Mouse (Mus musculus) midbrain, embryonic 13.5 days (tissue): ENCODE measurements at regions not wholly inside any gene's neighbourhood (a gene's known extent, or its start where the extent isn't known, plus 50 kb on each side); places are given as distances from the start of the nearest gene placed in this dataset.
"Not testable (repeated sequence)": the region's sequence is repeated elsewhere in the genome, so short reads cannot be mapped to it uniquely, and the experiment has no call there.

ENCODE experiments used
- ATAC-seq: fragments of 200-750 bp; cut with Nextera tagmentation; 2 replicates; pipeline ENCODE4 v1.8.0; 2017; ENCODE audit warnings: mild to moderate bottlenecking, moderate TSS enrichment, moderate library complexity
- H3K27ac ChIP-seq: fragments of 300-500 bp; sonication (generic); 2 replicates; pipeline ENCODE4 v1.5.1; 2015; ENCODE audit warnings: inconsistent platforms, mild to moderate bottlenecking, moderate library complexity
- H3K27me3 ChIP-seq: fragments of 300-500 bp; sonication (generic); 2 replicates; pipeline ENCODE4 v1.6.1; 2015; ENCODE audit warnings: mild to moderate bottlenecking, inconsistent platforms
- H3K36me3 ChIP-seq: fragments of 300-500 bp; sonication (generic); 2 replicates; pipeline ENCODE4 v1.6.1; 2015; ENCODE audit warnings: mild to moderate bottlenecking, inconsistent platforms
- H3K4me1 ChIP-seq: fragments of 300-500 bp; sonication (generic); replicated peaks from 2 replicates; pipeline ENCODE4 v1.6.1; 2015; ENCODE audit warnings: inconsistent platforms
- H3K4me2 ChIP-seq: fragments of 300-500 bp; sonication (generic); replicated peaks from 2 replicates; pipeline ENCODE4 v1.6.1; 2015; ENCODE audit warnings: moderate library complexity, mild to moderate bottlenecking, inconsistent platforms
- H3K4me3 ChIP-seq: fragments of 300-500 bp; sonication (generic); replicated peaks from 2 replicates; pipeline ENCODE4 v1.5.1; 2015; ENCODE audit warnings: mild to moderate bottlenecking, inconsistent platforms
- H3K9ac ChIP-seq: fragments of 300-500 bp; sonication (generic); replicated peaks from 2 replicates; pipeline ENCODE4 v1.6.1; 2015; ENCODE audit warnings: mild to moderate bottlenecking, inconsistent platforms
- H3K9me3 ChIP-seq: fragments of 300-500 bp; sonication (generic); 2 replicates; pipeline ENCODE4 v1.6.1; 2016; ENCODE audit warnings: mild to moderate bottlenecking, inconsistent platforms
- WGBS: fragments of 180-500 bp; shearing (Covaris S2); methylation state at CpG from one replicate; pipeline ENCODE4 v1.1.7; 2015; 5-methylcytosine and 5-hydroxymethylcytosine counted together

DNA sequence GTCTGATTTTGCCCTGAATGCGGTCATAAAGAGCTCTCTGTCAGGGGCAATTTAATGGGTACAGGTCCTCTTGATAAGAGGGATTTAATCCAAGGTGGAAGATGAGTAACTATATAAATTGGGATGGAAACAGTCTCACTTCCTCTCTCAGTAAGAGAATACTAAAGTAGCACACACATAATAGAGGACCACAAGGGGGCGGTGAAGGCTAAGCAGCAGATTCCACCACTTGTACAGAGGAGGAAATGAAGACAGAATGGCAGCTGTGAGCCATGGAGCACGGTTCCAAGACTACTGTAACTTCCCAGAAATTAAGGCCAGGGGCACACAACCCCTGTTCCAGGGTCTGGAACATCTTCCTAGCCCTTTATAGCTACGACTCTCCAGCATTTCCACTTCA, 262.6 kb upstream of the Ywhaq start:
- H3K36me3 ChIP-seq, H3K4me3 ChIP-seq, H3K4me2 ChIP-seq, ATAC-seq, H3K27ac ChIP-seq, H3K9me3 ChIP-seq, H3K27me3 ChIP-seq, H3K4me1 ChIP-seq, H3K9ac ChIP-seq: not testable (repeated sequence)
- 53% methylated on average over 3 of the region's 4 CpGs for WGBS

DNA sequence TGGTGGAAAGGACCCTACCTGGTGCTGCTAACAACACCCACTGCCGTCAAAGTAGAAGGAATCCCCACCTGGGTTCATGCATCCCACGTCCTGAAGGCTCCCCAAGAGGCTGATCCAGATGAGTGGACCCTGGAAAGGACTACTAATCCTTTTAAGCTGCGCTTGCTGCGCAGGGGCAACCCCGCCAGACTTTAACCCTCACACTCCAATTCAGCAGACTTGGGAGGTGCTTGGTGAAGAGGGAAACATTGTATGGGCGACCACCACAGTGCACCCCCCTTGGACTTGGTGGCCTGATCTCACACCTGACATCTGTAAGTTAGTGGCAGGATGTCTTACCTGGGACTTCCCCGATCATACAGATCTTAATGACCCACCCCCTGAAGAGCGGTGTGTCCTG, 231.9 kb upstream of the Ywhaq start:
- not testable (repeated sequence) for H3K27me3 ChIP-seq, ATAC-seq, H3K27ac ChIP-seq, H3K9ac ChIP-seq, H3K36me3 ChIP-seq, H3K4me2 ChIP-seq, H3K4me3 ChIP-seq, H3K4me1 ChIP-seq
- H3K9me3 ChIP-seq = peaks cover 61% of the 10 kb centered on the region
- 86% methylated on average over 8 of the region's 8 CpGs for WGBS

DNA sequence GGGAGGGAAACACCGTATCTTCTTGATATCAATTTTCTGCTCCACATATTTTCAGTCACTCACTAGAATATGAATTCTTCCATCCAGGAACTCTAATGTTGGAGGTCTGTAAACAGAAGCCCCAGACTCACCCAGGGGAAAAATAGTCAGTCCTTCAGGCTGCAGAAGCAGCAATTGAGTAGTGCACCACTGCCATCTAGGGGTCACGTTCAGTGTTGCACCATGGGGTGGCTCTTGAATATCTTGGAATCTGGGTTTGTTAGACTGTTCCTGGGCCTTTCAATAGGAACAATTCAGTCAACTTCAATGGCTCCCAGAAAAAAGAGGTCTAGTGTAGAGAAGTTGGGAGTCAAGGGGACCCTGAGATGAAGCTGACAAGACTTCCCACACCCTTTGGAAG, 196.3 kb upstream of the Ywhaq start:
- H3K4me1 ChIP-seq, H3K4me2 ChIP-seq, H3K27ac ChIP-seq, H3K9ac ChIP-seq, H3K4me3 ChIP-seq, H3K27me3 ChIP-seq, H3K9me3 ChIP-seq, H3K36me3 ChIP-seq, ATAC-seq: not testable (repeated sequence)
- WGBS = 23% methylated on average over 2 of the region's 2 CpGs

GRCm38 (mm10) chr12:21568415-21569040, 151.1 kb upstream of the Ywhaq start:
- H3K4me1 ChIP-seq = no peaks in the 10 kb centered on the region
- no peaks in the 10 kb centered on the region for H3K27me3 ChIP-seq
- H3K4me2 ChIP-seq = no peak overlapping the region
- ATAC-seq = no peak
- H3K27ac ChIP-seq = no peak overlapping the region
- WGBS = 81% methylated on average over 7 of the region's 7 CpGs
- no peaks in the 10 kb centered on the region for H3K36me3 ChIP-seq
- H3K9ac ChIP-seq = no peak overlapping the region
- peaks cover 9% of the 10 kb centered on the region for H3K9me3 ChIP-seq
- H3K4me3 ChIP-seq = no peak overlapping the region

- not testable (repeated sequence) for H3K27me3 ChIP-seq, H3K27ac ChIP-seq, ATAC-seq, H3K36me3 ChIP-seq, H3K4me2 ChIP-seq, H3K9me3 ChIP-seq, H3K4me3 ChIP-seq, H3K9ac ChIP-seq, H3K4me1 ChIP-seq
- WGBS = 59% methylated on average over 2 of the region's 2 CpGs
Measured at GRCm38 (mm10) chr12:21543962-21544361, 126.5 kb upstream of the Ywhaq start.

DNA sequence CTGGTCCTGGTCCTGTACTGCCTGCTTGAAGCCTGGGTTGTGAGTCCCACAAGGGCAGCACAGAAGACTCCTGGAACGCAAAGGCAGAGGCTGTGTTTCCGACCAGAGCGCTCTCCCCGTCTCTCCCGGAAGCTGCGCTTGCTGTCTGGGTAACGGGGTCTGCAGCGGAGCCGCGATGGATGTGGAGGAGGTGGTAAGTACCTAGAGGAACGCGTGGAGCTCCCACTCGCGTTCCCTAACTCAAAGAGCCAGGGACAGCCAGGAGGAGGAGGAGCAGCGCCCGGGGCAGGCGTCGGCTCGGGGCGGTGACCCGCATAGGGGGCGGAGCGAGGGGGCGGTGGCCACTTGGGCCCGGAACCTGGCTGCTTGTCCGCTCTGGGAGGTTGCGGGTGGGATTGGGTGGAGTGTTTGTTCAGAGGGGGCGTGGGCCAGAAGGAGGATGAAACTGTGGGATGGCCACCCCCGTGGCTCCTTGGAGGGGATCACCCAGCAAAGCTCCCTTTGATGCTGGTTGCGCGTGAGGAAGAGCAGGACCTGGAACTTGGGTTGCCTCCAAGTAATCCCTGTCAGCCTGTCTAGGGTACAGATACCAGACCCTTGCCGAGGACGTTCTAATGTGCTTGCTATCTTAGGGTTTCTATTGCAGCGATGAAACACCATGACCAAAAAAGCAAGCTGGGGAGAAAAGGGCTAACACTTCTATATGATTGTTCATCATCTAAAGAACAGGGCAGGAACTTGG, 125.9 kb upstream of the Ywhaq start:
- H3K9ac ChIP-seq = peak overlapping the region; percentile 63
- H3K36me3 ChIP-seq, H3K4me1 ChIP-seq, H3K27ac ChIP-seq, H3K9me3 ChIP-seq, H3K27me3 ChIP-seq: not testable (repeated sequence)
- peak overlapping the region; percentile 55 for H3K4me3 ChIP-seq
- peak overlapping the region; percentile 65 for H3K4me2 ChIP-seq
- 6% methylated on average over 32 of the region's 34 CpGs for whole genome bisulfite sequencing
- peak; percentile 78 for ATAC-seq

DNA sequence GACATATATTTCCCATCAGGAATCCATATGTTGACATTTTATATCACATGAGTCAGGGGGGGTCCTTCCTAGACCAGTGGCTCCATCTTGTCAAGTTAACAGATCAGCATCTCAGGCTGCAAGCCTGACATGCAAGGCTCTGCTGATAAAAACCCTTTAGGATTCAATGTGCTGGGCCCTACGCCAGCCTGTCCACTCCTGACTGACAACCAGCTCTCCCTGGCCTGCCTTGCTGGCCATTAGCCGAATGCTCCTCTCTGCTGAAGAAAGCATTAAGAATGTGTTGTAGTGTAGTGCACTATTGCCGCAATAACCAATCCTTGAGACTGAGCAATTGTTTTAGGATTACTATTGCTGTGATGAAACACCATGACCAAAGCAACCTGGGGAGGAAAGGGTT, 114.3 kb upstream of the Ywhaq start:
- Histone ChIP-seq H3K27ac (no peak overlapping the region), H3K4me2 (no peak overlapping the region), H3K27me3 (no peaks in the 10 kb centered on the region), H3K4me3 (no peak overlapping the region), H3K4me1 (no peaks in the 10 kb centered on the region), H3K9me3 (no peaks in the 10 kb centered on the region; the same call in 1 of the 2 replicates), H3K36me3 (no peaks in the 10 kb centered on the region), H3K9ac (no peak overlapping the region)
- 93% methylated on average over 3 of the region's 3 CpGs for WGBS
- no peak for ATAC-seq

DNA sequence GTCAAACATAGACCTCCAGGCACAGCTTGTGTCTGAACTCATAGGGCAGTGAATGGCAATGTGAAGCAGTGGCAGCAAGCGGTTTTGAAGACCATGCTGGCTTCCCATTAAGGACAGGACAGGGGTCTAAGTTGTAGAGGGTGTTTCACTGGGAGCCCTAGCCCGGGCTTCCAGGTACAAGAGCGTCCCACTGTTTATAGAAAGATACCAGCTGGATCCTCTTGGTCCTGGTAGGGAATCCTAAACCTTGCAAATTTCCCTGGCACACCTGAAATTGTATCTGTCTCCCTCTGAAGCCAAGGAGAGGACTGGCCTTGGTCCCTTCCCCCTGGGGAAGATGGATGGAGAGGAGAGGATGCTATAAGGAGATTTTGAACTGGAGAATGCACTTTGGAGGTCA, 111.9 kb upstream of the Ywhaq start:
- not testable (repeated sequence) for H3K4me2 ChIP-seq, H3K27ac ChIP-seq, ATAC-seq, H3K9ac ChIP-seq, H3K36me3 ChIP-seq, H3K27me3 ChIP-seq, H3K4me3 ChIP-seq, H3K4me1 ChIP-seq, H3K9me3 ChIP-seq
- 89% methylated on average over 3 of the region's 3 CpGs for WGBS

DNA sequence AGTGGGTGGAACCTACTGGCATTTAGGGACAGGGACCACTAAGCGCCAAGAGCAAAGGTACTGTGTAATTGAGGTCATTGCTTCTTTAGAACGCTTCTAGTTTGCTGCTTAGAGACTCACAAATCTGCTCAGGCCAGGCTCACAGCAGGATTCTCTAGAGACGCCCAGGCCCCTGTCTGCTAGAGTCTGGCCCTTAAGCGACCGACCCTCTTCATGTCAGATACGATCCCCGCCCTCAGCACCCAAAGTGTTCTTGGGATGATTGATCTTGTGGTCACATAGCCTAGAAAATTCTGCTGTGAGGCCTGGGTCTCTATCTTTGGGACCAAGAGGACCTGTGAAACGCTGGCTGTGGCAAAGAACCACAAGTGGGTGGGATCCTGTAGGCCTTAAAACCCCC, 109.9 kb upstream of the Ywhaq start:
- not testable (repeated sequence) for H3K27ac ChIP-seq, H3K36me3 ChIP-seq, H3K4me2 ChIP-seq, H3K4me3 ChIP-seq, H3K27me3 ChIP-seq, H3K9ac ChIP-seq, H3K9me3 ChIP-seq, ATAC-seq, H3K4me1 ChIP-seq
- 80% methylated on average over 8 of the region's 8 CpGs for WGBS

DNA sequence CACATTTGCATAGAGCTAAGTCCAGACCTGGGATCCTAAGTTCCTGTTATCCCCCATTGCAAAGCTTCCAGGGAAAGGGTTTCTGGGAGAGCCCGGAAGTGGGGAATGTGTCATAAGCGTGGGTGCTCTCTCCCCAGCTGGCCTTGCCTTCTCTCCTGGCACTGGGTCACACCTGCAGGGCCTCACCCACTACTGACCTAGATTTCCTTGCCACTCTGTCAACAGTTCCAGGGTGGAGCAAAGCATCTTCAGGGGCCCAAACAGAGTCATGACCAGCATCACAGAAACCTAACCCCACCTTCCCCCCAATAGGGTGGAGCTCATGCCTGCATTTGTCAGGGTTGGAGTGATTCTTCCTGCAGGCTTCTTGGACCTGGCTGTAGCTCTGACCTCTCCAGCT, 109.5 kb upstream of the Ywhaq start:
- not testable (repeated sequence) for H3K9ac ChIP-seq, H3K27ac ChIP-seq, H3K9me3 ChIP-seq, H3K4me3 ChIP-seq, H3K36me3 ChIP-seq, H3K4me2 ChIP-seq, ATAC-seq, H3K4me1 ChIP-seq, H3K27me3 ChIP-seq
- 96% methylated on average over 2 of the region's 2 CpGs for WGBS

GRCm38 (mm10) chr12:21525567-21525966, 108.1 kb upstream of the Ywhaq start:
- H3K4me1 ChIP-seq, H3K27me3 ChIP-seq, H3K27ac ChIP-seq, H3K4me3 ChIP-seq, H3K4me2 ChIP-seq, ATAC-seq, H3K9ac ChIP-seq, H3K36me3 ChIP-seq, H3K9me3 ChIP-seq: not testable (repeated sequence)
- 32% methylated on average over 6 of the region's 6 CpGs for WGBS

DNA sequence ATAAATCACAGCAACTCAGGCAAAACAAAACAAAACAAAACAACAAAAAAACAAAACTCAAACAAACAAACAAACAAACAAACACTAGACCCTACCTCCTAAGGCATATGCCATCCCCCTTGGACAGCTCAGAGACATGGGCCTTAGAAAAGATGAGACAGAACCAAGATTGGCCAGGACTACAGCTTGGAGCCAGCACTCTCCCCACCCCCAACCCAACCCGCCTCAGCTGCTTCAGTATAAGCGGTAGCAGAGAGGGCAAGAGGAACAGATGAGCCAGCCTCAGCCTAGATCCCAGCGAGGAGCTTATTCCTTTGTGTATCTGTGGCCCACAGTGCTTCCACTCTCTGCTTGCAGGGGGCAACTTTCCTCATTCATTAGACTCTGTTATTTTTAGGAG, 105.2 kb upstream of the Ywhaq start:
- ATAC-seq = no peak
- no peak overlapping the region for H3K27ac ChIP-seq
- no peak overlapping the region for H3K4me2 ChIP-seq
- H3K4me3 ChIP-seq = no peak overlapping the region
- no peaks in the 10 kb centered on the region; the same call in 1 of the 2 replicates for H3K9me3 ChIP-seq
- WGBS = 34% methylated on average over 3 of the region's 3 CpGs
- H3K9ac ChIP-seq = no peak overlapping the region
- no peaks in the 10 kb centered on the region for H3K36me3 ChIP-seq
- H3K27me3 ChIP-seq = no peaks in the 10 kb centered on the region
- no peaks in the 10 kb centered on the region for H3K4me1 ChIP-seq

- H3K4me3 ChIP-seq = no peak overlapping the region
- H3K36me3 ChIP-seq = no peaks in the 10 kb centered on the region
- H3K27ac ChIP-seq = no peak overlapping the region
- H3K4me1 ChIP-seq = no peaks in the 10 kb centered on the region
- no peak overlapping the region for H3K4me2 ChIP-seq
- H3K9ac ChIP-seq = no peak overlapping the region
- H3K27me3 ChIP-seq = no peaks in the 10 kb centered on the region
- H3K9me3 ChIP-seq = no peaks in the 10 kb centered on the region; the same call in 1 of the 2 replicates
- WGBS = 33% methylated on average over 3 of the region's 3 CpGs
- no peak for ATAC-seq
Measured at GRCm38 (mm10) chr12:21519058-21519457, 101.6 kb upstream of the Ywhaq start.
